Mouse (Mus musculus): ENCODE data around the gene Slc29a2.

Slc29a2 gene

GRCm38 (mm10) chr19:5032686-5033085 is 9.0 kb downstream of the Slc29a2 start:
- DNase-seq (ENCODE audit: low spot score), result no peak

- DNase-seq (ENCODE audit: low spot score), result no peak
Observed at GRCm38 (mm10) chr19:5036577-5036976, 12.9 kb downstream of the Slc29a2 start.

DNA sequence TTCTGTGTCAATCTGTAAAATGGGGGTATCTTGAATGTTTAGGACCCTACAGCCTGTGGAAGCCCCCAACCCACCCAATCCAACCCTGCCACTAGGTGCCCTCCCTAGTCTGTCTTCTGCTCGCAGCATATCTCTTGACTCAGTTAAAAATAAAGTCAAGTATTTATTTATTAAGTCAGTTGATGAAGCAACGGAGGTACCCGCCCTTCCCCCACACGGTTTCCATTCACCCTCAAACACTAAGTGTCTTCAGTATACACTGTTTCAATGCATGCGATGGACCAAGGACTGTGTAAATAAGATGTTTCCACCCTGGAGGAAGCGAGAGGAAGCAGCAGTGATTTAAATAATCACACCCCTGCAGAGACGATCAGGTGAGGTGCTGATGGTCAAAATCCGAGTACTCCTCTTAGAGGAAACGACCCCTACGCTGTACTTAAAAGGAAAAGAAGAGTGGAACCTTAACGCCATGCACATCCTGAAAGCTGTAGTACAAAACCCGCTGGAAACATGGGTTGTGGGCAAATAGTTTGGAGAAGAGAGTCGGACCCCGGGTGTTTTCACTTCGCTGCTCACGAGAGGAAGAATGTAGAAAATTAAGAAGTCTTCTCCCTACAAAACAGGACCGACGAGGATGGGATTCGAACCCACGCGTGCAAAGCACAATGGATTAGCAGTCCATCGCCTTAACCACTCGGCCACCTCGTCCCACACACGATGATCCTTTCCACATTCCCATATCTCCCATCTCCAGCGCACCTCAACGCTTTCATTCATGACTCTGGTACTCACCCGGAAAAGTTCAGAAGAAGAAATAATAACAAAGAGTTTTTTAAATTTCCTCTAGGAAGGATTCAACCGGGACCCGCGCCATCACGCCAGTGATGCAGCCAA is 14.3 kb downstream of the Slc29a2 start:
- DNase-seq (ENCODE audit: low spot score), result peak; percentile 73

- DNase-seq (ENCODE audit: low spot score), result peak; percentile 81
Observed at GRCm38 (mm10) chr19:5038709-5039156, 15.1 kb downstream of the Slc29a2 start, which contains the start of the genes B4gat1 and AC124502.3. Gene B4gat1 (plus strand): TSS chr19:5038826. Gene AC124502.3 (plus strand): TSS chr19:5038891.

DNA sequence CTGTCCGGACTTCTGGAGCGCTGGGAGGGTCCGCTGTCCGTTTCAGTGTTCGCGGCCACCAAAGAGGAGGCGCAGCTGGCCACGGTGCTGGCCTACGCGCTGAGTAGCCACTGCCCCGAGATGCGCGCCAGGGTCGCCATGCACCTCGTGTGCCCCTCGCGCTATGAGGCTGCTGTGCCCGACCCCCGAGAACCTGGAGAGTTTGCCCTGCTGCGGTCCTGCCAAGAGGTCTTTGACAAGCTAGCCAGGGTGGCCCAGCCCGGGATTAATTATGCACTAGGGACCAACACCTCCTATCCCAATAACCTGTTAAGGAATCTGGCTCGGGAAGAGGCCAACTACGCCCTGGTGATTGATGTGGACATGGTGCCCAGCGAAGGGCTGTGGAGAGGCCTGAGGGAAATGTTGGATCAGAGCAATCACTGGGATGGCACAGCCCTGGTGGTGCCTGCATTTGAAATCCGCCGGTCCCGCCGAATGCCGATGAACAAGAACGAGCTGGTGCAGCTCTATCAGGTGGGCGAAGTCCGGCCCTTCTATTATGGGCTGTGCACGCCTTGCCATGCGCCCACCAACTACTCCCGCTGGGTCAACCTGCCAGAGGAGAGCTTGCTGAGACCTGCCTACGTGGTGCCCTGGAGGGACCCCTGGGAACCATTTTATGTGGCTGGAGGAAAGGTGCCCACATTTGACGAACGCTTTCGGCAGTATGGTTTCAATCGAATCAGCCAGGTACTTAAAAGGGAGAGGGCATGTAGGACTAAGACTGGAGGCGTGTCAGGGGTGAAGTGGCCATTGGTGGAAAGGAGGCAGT is 15.8 kb downstream of the Slc29a2 start:
- no peak for DNase-seq (ENCODE audit: low spot score)

- peak; percentile 85 for DNase-seq (ENCODE audit: low spot score)
Observed at GRCm38 (mm10) chr19:5040862-5041523, 17.3 kb downstream of the Slc29a2 start, which contains the start of gene Brms1. Gene Brms1 (plus strand): TSS chr19:5041354.

DNA sequence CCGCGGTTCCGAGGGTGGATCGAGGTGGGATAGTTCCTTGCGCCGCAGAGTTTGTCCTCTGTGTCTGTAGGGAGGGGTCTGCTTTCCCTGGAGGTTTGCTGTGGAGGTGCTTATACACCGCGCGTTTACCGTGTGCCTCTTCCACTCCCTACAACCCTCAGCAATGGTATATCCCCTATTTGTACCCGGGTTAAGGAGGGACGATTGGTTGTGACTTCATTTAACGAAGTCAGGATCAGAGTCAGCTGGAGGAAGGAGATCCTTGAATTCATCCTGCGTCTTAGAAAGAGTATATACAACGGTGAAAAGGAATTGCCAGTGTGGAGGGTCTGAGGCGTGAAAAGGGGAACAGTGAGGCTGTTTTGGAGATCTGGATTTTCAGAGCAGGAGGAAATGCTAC is 17.9 kb downstream of the Slc29a2 start:
- no peak for DNase-seq (ENCODE audit: low spot score)

GRCm38 (mm10) chr19:5045531-5045930 is 21.9 kb downstream of the Slc29a2 start:
- no peak for DNase-seq (ENCODE audit: low spot score)

GRCm38 (mm10) chr19:5048138-5049056 is 24.7 kb downstream of the Slc29a2 start:
- DNase-seq (ENCODE audit: low spot score), result no peak

DNA sequence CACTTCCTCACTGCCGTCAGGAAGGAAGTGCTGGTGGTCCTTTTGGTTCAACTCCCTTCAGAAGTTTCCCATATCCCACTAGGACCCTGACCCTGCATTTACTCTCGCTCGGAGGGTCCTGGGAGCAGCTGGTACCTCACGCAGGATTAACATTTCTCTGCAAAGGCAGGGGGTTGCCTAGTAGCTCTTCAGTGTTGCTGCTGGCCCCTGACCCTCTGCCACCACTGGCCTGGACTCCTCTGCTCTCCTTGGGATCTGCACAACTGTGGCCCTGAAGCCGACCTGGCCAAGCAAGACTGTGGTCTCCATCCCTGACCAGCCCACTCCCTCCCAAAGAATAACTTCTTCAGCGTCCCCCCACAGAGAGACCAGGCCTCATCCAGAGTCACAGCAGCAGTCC is 25.7 kb downstream of the Slc29a2 start:
- no peak for DNase-seq (ENCODE audit: low spot score)

DNA sequence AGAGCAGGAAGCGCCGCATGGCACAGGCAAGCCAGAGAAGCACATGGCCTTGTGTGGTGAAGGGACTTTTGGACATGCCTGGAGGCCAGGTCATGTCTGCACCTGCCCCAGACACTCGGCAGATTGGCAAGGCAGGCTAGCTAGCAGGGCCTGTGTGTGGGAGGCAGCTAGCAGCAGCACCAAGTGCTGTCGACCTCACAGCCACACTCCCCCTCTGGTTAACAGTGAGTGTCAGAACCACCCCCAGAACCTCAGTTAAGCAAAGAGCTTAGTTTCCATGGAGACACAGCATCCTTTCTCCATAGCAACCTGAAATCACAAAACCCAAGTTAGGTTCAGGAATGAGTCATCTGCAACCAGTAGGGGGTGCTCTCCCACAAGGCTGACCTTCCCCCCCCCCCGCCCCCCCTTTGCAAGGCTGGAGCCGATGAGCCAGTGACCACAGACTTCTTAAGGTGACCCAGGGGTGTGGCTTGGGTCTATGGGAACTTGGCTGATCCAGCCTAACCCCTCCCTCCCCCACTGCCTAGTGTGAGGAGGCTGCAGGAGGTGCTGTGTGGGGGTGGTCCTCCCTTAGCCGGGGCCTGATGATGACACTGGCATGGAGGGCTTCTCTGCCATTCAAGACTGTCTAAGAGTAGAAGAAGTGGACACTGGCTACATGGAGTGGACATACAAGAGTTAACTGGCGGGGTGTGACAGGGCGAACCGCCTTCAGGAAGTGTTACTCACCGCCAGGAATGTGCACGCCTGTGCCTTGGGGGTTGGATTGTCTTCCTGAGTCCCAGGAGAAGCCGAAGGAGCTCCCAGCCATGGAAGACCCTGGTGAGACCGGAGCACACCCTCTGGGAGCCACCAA is 26.6 kb downstream of the Slc29a2 start, which contains the start of gene Rin1:
TSS of gene Rin1 (plus strand) at position 435 of the 859 bp plus-strand sequence.
- DNase-seq (ENCODE audit: low spot score), result peak; percentile 86

GRCm38 (mm10) chr19:5051031-5051430 is 27.4 kb downstream of the Slc29a2 start:
- DNase-seq (ENCODE audit: low spot score), result no peak

- no peak for DNase-seq (ENCODE audit: low spot score)
Observed at GRCm38 (mm10) chr19:5051515-5051914, 27.9 kb downstream of the Slc29a2 start.

- no peak for DNase-seq (ENCODE audit: low spot score)
Observed at GRCm38 (mm10) chr19:5052166-5052822, 28.6 kb downstream of the Slc29a2 start.

GRCm38 (mm10) chr19:5052853-5053252 is 29.2 kb downstream of the Slc29a2 start:
- no peak for DNase-seq (ENCODE audit: low spot score)

- no peak for DNase-seq (ENCODE audit: low spot score)
Observed at GRCm38 (mm10) chr19:5053909-5054308, 30.2 kb downstream of the Slc29a2 start.

DNA sequence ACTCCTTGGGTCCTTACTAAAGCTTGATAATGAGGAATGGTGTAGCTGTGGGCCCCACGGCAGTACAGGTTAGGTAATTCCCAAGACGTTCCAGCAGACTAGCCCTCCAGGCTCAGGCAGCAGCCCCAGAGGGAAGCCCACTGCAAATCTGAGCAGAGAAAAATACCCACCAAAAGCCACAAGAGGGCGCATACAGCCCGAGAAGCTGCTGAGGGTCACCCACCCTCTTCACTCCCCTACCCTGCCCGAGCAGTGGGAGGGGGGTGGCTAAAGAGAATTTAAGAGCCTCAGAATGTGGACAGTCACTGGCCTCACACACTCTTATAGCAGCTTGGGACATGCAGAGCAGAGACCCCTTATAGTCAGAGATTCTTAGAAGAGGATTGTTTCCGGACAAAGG is 32.6 kb downstream of the Slc29a2 start:
- DNase-seq (ENCODE audit: low spot score), result no peak

- DNase-seq (ENCODE audit: low spot score), result no peak
Observed at GRCm38 (mm10) chr19:5057876-5058775, 34.5 kb downstream of the Slc29a2 start.
